Mouse (Mus musculus): ENCODE measurements around the gene Hic2.

- TF ChIP-seq CTCF (IDR thresholded peaks at IDR 0.05; ENCODE audit: borderline replicate concordance, insufficient read depth, low read depth, low read length), result no peak
- no peak for TF ChIP-seq POLR2A (IDR thresholded peaks at IDR 0.05; ENCODE audit: borderline replicate concordance, insufficient read depth, low read length)
Observed at GRCm38 (mm10) chr16:17233702-17234498, 528 bp downstream of the Hic2 start.
